8 mouse cellular contexts compared by ENCODE assay signal in genomic region chr2:168205265-168205664, GRCm38 (mm10). TPM values are rescaled to one million over a fixed set of nuclear protein-coding genes. Genes with fewer than 3 reads are reported as not detected.
DNase-seq lines count a peak whose midpoint lies in the region; ATAC-seq lines count a peak whose summit lies in the region.

No protein-coding gene starts in this region.

- peaks cover 60% of the 10 kb centered on the region for H3K79me2 ChIP-seq in macrophage (ENCODE audit: inconsistent target)

- DNase-seq in WW6 (ENCODE audit: low read depth, low spot score), result peak; percentile 87
- DNase-seq in cerebellum, postnatal 4 days (ENCODE audit: low spot score in 2 of 2), result peak; percentile 82 to 92
- DNase-seq in gastrocnemius, adult 18-20 months (ENCODE audit: low spot score), result peak; percentile 80
- peak; percentile 91 to 92 for DNase-seq in left cerebral cortex, adult 18-20 months (ENCODE audit: low spot score in 2 of 2)
- DNase-seq in right cerebral cortex, adult 18-20 months, result peak; percentile 93
- DNase-seq in urinary bladder, postnatal 10 days (ENCODE audit: low spot score), result peak; percentile 53

- H3K27ac ChIP-seq in hindbrain, embryonic 16.5 days (ENCODE audit: low read depth, low read length), result peak overlapping the region; percentile 99
- peak overlapping the region; percentile 65 for H3K27ac ChIP-seq in macrophage

- H3K4me3 ChIP-seq in hindbrain, embryonic 16.5 days (ENCODE audit: low read length), result peak overlapping the region; percentile 88
- peak overlapping the region; percentile 91 for H3K4me3 ChIP-seq in macrophage (ENCODE audit: inconsistent target)

- H3K27me3 ChIP-seq in hindbrain, embryonic 16.5 days (replicated peaks; ENCODE audit: control insufficient read depth, insufficient read depth, low read length), result no peaks in the 10 kb centered on the region

- H3K9me3 ChIP-seq in hindbrain, embryonic 16.5 days (ENCODE audit: control insufficient read depth, low read length), result no peaks in the 10 kb centered on the region

- H3K36me3 ChIP-seq in hindbrain, embryonic 16.5 days (ENCODE audit: control insufficient read depth, insufficient read depth, low read length), result 0 out of 2 replicates have a peak, but pooled peaks cover 3% of the 10 kb centered on the region
- peaks cover 9% of the 10 kb centered on the region; the same call in 1 of the 2 replicates for H3K36me3 ChIP-seq in macrophage (ENCODE audit: inconsistent target)

- WGBS in hindbrain, embryonic 16.5 days, result 7% methylated on average over 6 of the region's 6 CpGs
- 11% methylated on average over 6 of the region's 6 CpGs for WGBS in macrophage (ENCODE audit: missing documents)

- H3K9ac ChIP-seq in hindbrain, embryonic 16.5 days (ENCODE audit: low read depth, low read length), result peak overlapping the region; percentile 99

- ATAC-seq in hindbrain, embryonic 16.5 days, result peak; percentile 38; the same call in 1 of the 2 replicates

- peaks cover 32% of the 10 kb centered on the region for H3K4me1 ChIP-seq in hindbrain, embryonic 16.5 days (ENCODE audit: control insufficient read depth, insufficient read depth, low read depth, low read length)

- H3K4me2 ChIP-seq in hindbrain, embryonic 16.5 days (ENCODE audit: low read length), result peak overlapping the region; percentile 92

RNA-seq across cellular contexts. Expression of gene Adnp, which starts 1.6 kb away (rescaled TPM):
- total RNA-seq in gastrocnemius, adult 18-20 months (2021), result 10 to 100 TPM; 14.4 to 15.6 TPM
- polyA plus RNA-seq in hindbrain, embryonic 16.5 days (2015; fragmentation: Nextera tagmentation; extraction: Ambion mirVana), result 2.1 and 2.3 TPM in 2 replicates
- total RNA-seq in left cerebral cortex, adult 18-20 months (2021), result 10 to 100 TPM; 73.0 to 78.9 TPM
- 10 to 100 TPM; 47.2 to 91.0 (median 71.6) TPM for total RNA-seq in macrophage (2018; cell fraction: chromatin; rRNA removed)
- total RNA-seq in macrophage (2018; cell fraction: cytosol; rRNA removed), result 10 to 100 TPM in 25 of 26 experiments, 1 to 10 TPM in 1; 9.1 to 30.8 (median 16.7) TPM
- total RNA-seq in macrophage (2018; cell fraction: nucleus; rRNA removed), result 10 to 100 TPM; 48.5 to 79.2 (median 61.0) TPM
- polyA plus RNA-seq in macrophage (2018), result 4.2 to 6.7 TPM (median 4.5 TPM) in 3 replicates

RNA-seq across cellular contexts. Expression of gene Gm20716, which starts 24.9 kb away (rescaled TPM):
- total RNA-seq in gastrocnemius, adult 18-20 months (2021), result 10 to 100 TPM; 10.1 to 14.1 TPM
- polyA plus RNA-seq in hindbrain, embryonic 16.5 days (2015; fragmentation: Nextera tagmentation; extraction: Ambion mirVana), result 15.1 and 16.8 TPM in 2 replicates
- 10 to 100 TPM; 36.4 to 37.0 TPM for total RNA-seq in left cerebral cortex, adult 18-20 months (2021)
- total RNA-seq in macrophage (2018; cell fraction: chromatin; rRNA removed), result 10 to 100 TPM; 11.8 to 43.9 (median 28.1) TPM
- total RNA-seq in macrophage (2018; cell fraction: cytosol; rRNA removed), result 10 to 100 TPM; 21.9 to 37.2 (median 29.5) TPM
- 10 to 100 TPM; 12.9 to 41.1 (median 23.5) TPM for total RNA-seq in macrophage (2018; cell fraction: nucleus; rRNA removed)
- polyA plus RNA-seq in macrophage (2018), result 32.7 to 38.4 TPM (median 32.8 TPM) in 3 replicates

RNA-seq across cellular contexts. Expression of gene Dpm1, which starts 25.1 kb away (rescaled TPM):
- 10 to 100 TPM; 75.5 to 85.3 TPM for total RNA-seq in gastrocnemius, adult 18-20 months (2021)
- polyA plus RNA-seq in hindbrain, embryonic 16.5 days (2015; fragmentation: Nextera tagmentation; extraction: Ambion mirVana), result 60.0 and 67.8 TPM in 2 replicates
- total RNA-seq in left cerebral cortex, adult 18-20 months (2021), result 10 to 100 TPM; 59.3 to 60.8 TPM
- total RNA-seq in macrophage (2018; cell fraction: chromatin; rRNA removed), result 100 to 1,000 TPM in 5 of 26 experiments, 10 to 100 TPM in 21; 33.3 to 123 (median 88.2) TPM
- 10 to 100 TPM; 10.4 to 88.0 (median 30.0) TPM for total RNA-seq in macrophage (2018; cell fraction: cytosol; rRNA removed)
- total RNA-seq in macrophage (2018; cell fraction: nucleus; rRNA removed), result 10 to 100 TPM; 24.3 to 82.5 (median 37.8) TPM
- 43.7 to 208 TPM (median 85.6 TPM) in 3 replicates for polyA plus RNA-seq in macrophage (2018)

RNA-seq across cellular contexts. Expression of gene Mocs3, which starts 25.2 kb away (rescaled TPM):
- total RNA-seq in gastrocnemius, adult 18-20 months (2021), result 1 to 10 TPM; 5.0 to 5.1 TPM
- 6.9 and 7.5 TPM in 2 replicates for polyA plus RNA-seq in hindbrain, embryonic 16.5 days (2015; fragmentation: Nextera tagmentation; extraction: Ambion mirVana)
- total RNA-seq in left cerebral cortex, adult 18-20 months (2021), result 10 to 100 TPM; 18.5 to 18.9 TPM
- total RNA-seq in macrophage (2018; cell fraction: chromatin; rRNA removed), result 1 to 10 TPM; 1.6 to 9.7 (median 4.7) TPM
- total RNA-seq in macrophage (2018; cell fraction: cytosol; rRNA removed), result 10 to 100 TPM in 1 of 26 experiments, 1 to 10 TPM in 25; 3.8 to 10.0 (median 6.8) TPM
- 10 to 100 TPM in 4 of 26 experiments, 1 to 10 TPM in 22; 2.7 to 13.4 (median 6.3) TPM for total RNA-seq in macrophage (2018; cell fraction: nucleus; rRNA removed)
- polyA plus RNA-seq in macrophage (2018), result 4.4 to 5.9 TPM (median 5.8 TPM) in 3 replicates

Comparison
In these comparisons a context has a peak if more than half of its experiments do, and no peak if none do; other contexts are left out.
1. Peak in every context shown above with its lines: DNase-seq, ATAC-seq, H3K4me3 ChIP-seq and H3K27ac ChIP-seq.
2. RNA of gene Adnp, which starts 1.6 kb away (total RNA-seq): 73.0 to 78.9 TPM in left cerebral cortex, adult 18-20 months; 14.4 to 15.6 TPM in gastrocnemius, adult 18-20 months; every median in the first group is over 4 times any median in the second.